Mouse (Mus musculus): ENCODE results near the gene Tmem179. TPM values are rescaled to one million over a fixed set of nuclear protein-coding genes. Genes with fewer than 3 reads are reported as not detected.

The Tmem179 gene
- polyA plus RNA-seq, 1 experiment = 0.04 TPM

- Histone ChIP-seq H3K27me3 (ENCODE audit: control insufficient read depth, insufficient read depth, low read length) (no peaks in the 10 kb centered on the region), H3K27ac (ENCODE audit: control insufficient read depth, insufficient read depth, low read length) (no peak overlapping the region), H3K4me1 (replicated peaks; ENCODE audit: control insufficient read depth, insufficient read depth, low read length) (no peaks in the 10 kb centered on the region), H3K36me3 (ENCODE audit: control insufficient read depth, insufficient read depth, low read length) (no peaks in the 10 kb centered on the region), H3K4me3 (ENCODE audit: control insufficient read depth, insufficient read depth, low read length) (no peak overlapping the region)
- TF ChIP-seq POLR2A (IDR thresholded peaks at IDR 0.05; ENCODE audit: control insufficient read depth, extremely low read depth, insufficient read depth, low read length, poor library complexity) = no peak
- no peak for TF ChIP-seq CTCF (IDR thresholded peaks at IDR 0.05; ENCODE audit: borderline replicate concordance, control insufficient read depth, extremely low read depth, insufficient read depth, low read length, poor library complexity)
- 31% methylated on average over 11 of the region's 11 CpGs for WGBS
- DNase-seq = peak; percentile 23
Observed at GRCm38 (mm10) chr12:112498683-112499082, 17.9 kb downstream of the Tmem179 start.

GRCm38 (mm10) chr12:112497731-112498130 lies 18.8 kb downstream of the Tmem179 start:
- WGBS = 80% methylated on average over 8 of the region's 8 CpGs
- H3K27me3 ChIP-seq (ENCODE audit: control insufficient read depth, insufficient read depth, low read length) = no peaks in the 10 kb centered on the region
- no peak overlapping the region for H3K4me3 ChIP-seq (ENCODE audit: control insufficient read depth, insufficient read depth, low read length)
- TF ChIP-seq POLR2A (IDR thresholded peaks at IDR 0.05; ENCODE audit: control insufficient read depth, extremely low read depth, insufficient read depth, low read length, poor library complexity) = no peak
- no peak for TF ChIP-seq CTCF (IDR thresholded peaks at IDR 0.05; ENCODE audit: borderline replicate concordance, control insufficient read depth, extremely low read depth, insufficient read depth, low read length, poor library complexity)
- H3K27ac ChIP-seq (ENCODE audit: control insufficient read depth, insufficient read depth, low read length) = no peak overlapping the region
- DNase-seq = no peak
- no peaks in the 10 kb centered on the region for H3K36me3 ChIP-seq (ENCODE audit: control insufficient read depth, insufficient read depth, low read length)
- no peaks in the 10 kb centered on the region for H3K4me1 ChIP-seq (replicated peaks; ENCODE audit: control insufficient read depth, insufficient read depth, low read length)

- H3K27ac ChIP-seq (ENCODE audit: control insufficient read depth, insufficient read depth, low read length) = no peak overlapping the region
- no peak overlapping the region for H3K4me3 ChIP-seq (ENCODE audit: control insufficient read depth, insufficient read depth, low read length)
- H3K36me3 ChIP-seq (ENCODE audit: control insufficient read depth, insufficient read depth, low read length) = no peaks in the 10 kb centered on the region
- no peaks in the 10 kb centered on the region for H3K27me3 ChIP-seq (ENCODE audit: control insufficient read depth, insufficient read depth, low read length)
- DNase-seq = no peak
- H3K4me1 ChIP-seq (replicated peaks; ENCODE audit: control insufficient read depth, insufficient read depth, low read length) = no peaks in the 10 kb centered on the region
- TF ChIP-seq POLR2A (IDR thresholded peaks at IDR 0.05; ENCODE audit: control insufficient read depth, extremely low read depth, insufficient read depth, low read length, poor library complexity) = no peak
- TF ChIP-seq CTCF (IDR thresholded peaks at IDR 0.05; ENCODE audit: borderline replicate concordance, control insufficient read depth, extremely low read depth, insufficient read depth, low read length, poor library complexity) = no peak
- WGBS = 73% methylated on average over 5 of the region's 5 CpGs
Observed at GRCm38 (mm10) chr12:112496136-112496535, 20.4 kb downstream of the Tmem179 start.

GRCm38 (mm10) chr12:112490444-112490939 lies 26.1 kb downstream of the Tmem179 start:
- Histone ChIP-seq H3K36me3 (ENCODE audit: control insufficient read depth, insufficient read depth, low read length) (no peaks in the 10 kb centered on the region), H3K27ac (ENCODE audit: control insufficient read depth, insufficient read depth, low read length) (no peak overlapping the region), H3K4me1 (replicated peaks; ENCODE audit: control insufficient read depth, insufficient read depth, low read length) (no peaks in the 10 kb centered on the region), H3K4me3 (ENCODE audit: control insufficient read depth, insufficient read depth, low read length) (no peak overlapping the region), H3K27me3 (ENCODE audit: control insufficient read depth, insufficient read depth, low read length) (no peaks in the 10 kb centered on the region)
- TF ChIP-seq CTCF (IDR thresholded peaks at IDR 0.05; ENCODE audit: borderline replicate concordance, control insufficient read depth, extremely low read depth, insufficient read depth, low read length, poor library complexity) = no peak
- TF ChIP-seq POLR2A (IDR thresholded peaks at IDR 0.05; ENCODE audit: control insufficient read depth, extremely low read depth, insufficient read depth, low read length, poor library complexity) = no peak
- WGBS = 74% methylated on average over 3 of the region's 3 CpGs
- DNase-seq = no peak

- Histone ChIP-seq H3K27me3 (ENCODE audit: control insufficient read depth, insufficient read depth, low read length) (no peaks in the 10 kb centered on the region), H3K36me3 (ENCODE audit: control insufficient read depth, insufficient read depth, low read length) (no peaks in the 10 kb centered on the region), H3K27ac (ENCODE audit: control insufficient read depth, insufficient read depth, low read length) (no peak overlapping the region), H3K4me1 (replicated peaks; ENCODE audit: control insufficient read depth, insufficient read depth, low read length) (no peaks in the 10 kb centered on the region), H3K4me3 (ENCODE audit: control insufficient read depth, insufficient read depth, low read length) (no peak overlapping the region)
- TF ChIP-seq POLR2A (IDR thresholded peaks at IDR 0.05; ENCODE audit: control insufficient read depth, extremely low read depth, insufficient read depth, low read length, poor library complexity) (no peak), CTCF (IDR thresholded peaks at IDR 0.05; ENCODE audit: borderline replicate concordance, control insufficient read depth, extremely low read depth, insufficient read depth, low read length, poor library complexity) (no peak)
- 91% methylated on average over 9 of the region's 9 CpGs for WGBS
- DNase-seq = no peak
Observed at GRCm38 (mm10) chr12:112489535-112489934, 27.0 kb downstream of the Tmem179 start.

DNA sequence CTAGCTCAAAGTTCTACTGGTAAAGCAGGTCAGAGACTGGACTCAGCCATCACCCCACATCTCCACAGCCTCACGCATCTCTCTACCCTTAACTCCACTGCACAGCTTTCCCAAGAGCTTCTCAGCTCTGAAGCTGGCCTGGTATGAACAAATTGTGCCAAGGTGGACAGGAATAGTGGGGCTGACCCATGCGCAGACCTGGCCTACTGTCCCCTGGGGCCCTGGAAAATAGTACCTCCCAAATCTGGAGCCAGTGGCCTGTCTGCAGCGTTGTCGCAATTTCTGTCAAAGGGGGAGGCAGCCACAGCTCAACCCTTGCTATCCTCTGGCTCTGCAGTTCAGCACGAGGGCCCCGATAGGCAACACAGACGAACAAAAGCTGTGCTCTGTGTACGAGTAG lies 27.4 kb downstream of the Tmem179 start, which contains the start of gene A530016L24Rik:
A530016L24Rik (plus strand) TSS at position 315 of the 400 bp plus-strand sequence.
- Histone ChIP-seq H3K36me3 (ENCODE audit: control insufficient read depth, insufficient read depth, low read length) (no peaks in the 10 kb centered on the region), H3K4me1 (replicated peaks; ENCODE audit: control insufficient read depth, insufficient read depth, low read length) (no peaks in the 10 kb centered on the region), H3K27ac (ENCODE audit: control insufficient read depth, insufficient read depth, low read length) (no peak within 1 kb of the TSS), H3K4me3 (ENCODE audit: control insufficient read depth, insufficient read depth, low read length) (no peak within 1 kb of the TSS), H3K27me3 (ENCODE audit: control insufficient read depth, insufficient read depth, low read length) (no peaks in the 10 kb centered on the region)
- WGBS = 93% methylated on average over 8 of the region's 8 CpGs
- TF ChIP-seq CTCF (IDR thresholded peaks at IDR 0.05; ENCODE audit: borderline replicate concordance, control insufficient read depth, extremely low read depth, insufficient read depth, low read length, poor library complexity) (no peak), POLR2A (IDR thresholded peaks at IDR 0.05; ENCODE audit: control insufficient read depth, extremely low read depth, insufficient read depth, low read length, poor library complexity) (no peak)
- DNase-seq = no peak

- H3K4me3 ChIP-seq (ENCODE audit: control insufficient read depth, insufficient read depth, low read length) = no peak overlapping the region
- no peak overlapping the region for H3K27ac ChIP-seq (ENCODE audit: control insufficient read depth, insufficient read depth, low read length)
- H3K36me3 ChIP-seq (ENCODE audit: control insufficient read depth, insufficient read depth, low read length) = no peaks in the 10 kb centered on the region
- peak; percentile 76 for DNase-seq
- no peaks in the 10 kb centered on the region for H3K27me3 ChIP-seq (ENCODE audit: control insufficient read depth, insufficient read depth, low read length)
- no peaks in the 10 kb centered on the region for H3K4me1 ChIP-seq (replicated peaks; ENCODE audit: control insufficient read depth, insufficient read depth, low read length)
- TF ChIP-seq POLR2A (IDR thresholded peaks at IDR 0.05; ENCODE audit: control insufficient read depth, extremely low read depth, insufficient read depth, low read length, poor library complexity) (no peak), CTCF (IDR thresholded peaks at IDR 0.05; ENCODE audit: borderline replicate concordance, control insufficient read depth, extremely low read depth, insufficient read depth, low read length, poor library complexity) (peak; percentile 90)
- 33% methylated on average over 9 of the region's 9 CpGs for WGBS
Observed at GRCm38 (mm10) chr12:112473777-112474176, 42.8 kb downstream of the Tmem179 start.
